Mouse (Mus musculus) monocyte, adult 5-6 weeks (primary cell): ENCODE measurements around the gene Spata31d1c. TPM values are rescaled to one million over a fixed set of nuclear protein-coding genes. Genes with fewer than 3 reads are reported as not detected.

Source experiments
- ATAC-seq: fragments of 153-309, 156-312 bp; replicated peaks from 2 replicates; pipeline ENCODE4 v1.8.0; 2017; ENCODE audit warnings: mild to moderate bottlenecking; ENCODE audit not compliant: low TSS enrichment, insufficient number of reproducible peaks, severe bottlenecking, poor library complexity, low FRiP score
- total RNA-seq: library from RNA; stranded (forward); fragments of 200-1000, 200-491, 200-594 nt; gene quantifications from 3 replicates; pipeline ENCODE4 v1.2.3, GENCODE M21; 2017

Spata31d1c gene
- 0.38 TPM in 1 of 3 replicates, not detected in the others for total RNA-seq

GRCm38 (mm10) chr13:65032758-65033157, at the start of gene Spata31d1c:
Gene Spata31d1c (plus strand): TSS chr13:65033058.
- ATAC-seq: no peak

GRCm38 (mm10) chr13:64988828-64989227, 44.0 kb upstream of the Spata31d1c start:
- no peak for ATAC-seq

GRCm38 (mm10) chr13:65005414-65005813, 27.4 kb upstream of the Spata31d1c start:
- ATAC-seq: no peak

GRCm38 (mm10) chr13:65006760-65007159, 26.1 kb upstream of the Spata31d1c start:
- ATAC-seq: no peak

GRCm38 (mm10) chr13:65007971-65008370, 24.9 kb upstream of the Spata31d1c start:
- ATAC-seq: no peak

GRCm38 (mm10) chr13:65011052-65011738, 21.7 kb upstream of the Spata31d1c start:
- ATAC-seq: no peak

GRCm38 (mm10) chr13:65035057-65035456, 2.2 kb downstream of the Spata31d1c start:
- peak; percentile 59; the same call in 1 of the 2 replicates for ATAC-seq

GRCm38 (mm10) chr13:65052660-65053059, 19.8 kb downstream of the Spata31d1c start, which contains the start of gene Prss47:
Gene Prss47 (minus strand): TSS chr13:65052760.
- 0 out of 2 replicates have a peak, but pooled peaks have one; percentile 13 for ATAC-seq

GRCm38 (mm10) chr13:65069969-65070368, 37.1 kb downstream of the Spata31d1c start:
- no peak for ATAC-seq

Other genes with a start within 250 kb of the Spata31d1c start
- gene Cntnap3, start 129.1 kb upstream of the Spata31d1c start, total RNA-seq: not detected in 3 replicates
- gene Spata31, start 115.7 kb upstream of the Spata31d1c start, total RNA-seq: 0.21 to 0.29 TPM in 2 of 3 replicates, not detected in the other
- not detected in 3 replicates for gene Prss47, start 19.7 kb downstream of the Spata31d1c start, total RNA-seq
- 120 to 181 TPM (median 170 TPM) in 3 replicates for gene Mfsd14b, start 79.9 kb downstream of the Spata31d1c start, total RNA-seq
- not detected in 3 replicates for gene Olfr465-ps1, start 105.0 kb downstream of the Spata31d1c start, total RNA-seq
- not detected in 3 replicates for gene Olfr466, start 117.2 kb downstream of the Spata31d1c start, total RNA-seq
- not detected in 3 replicates for gene Nlrp4f, start 172.9 kb downstream of the Spata31d1c start, total RNA-seq
- gene Gm10775, start 226.5 kb downstream of the Spata31d1c start, total RNA-seq: not detected in 3 replicates
- gene Zfp369, start 245.8 kb downstream of the Spata31d1c start, total RNA-seq: 20.6 to 43.1 TPM (median 27.9 TPM) in 3 replicates